Mouse (Mus musculus): ENCODE data around the gene Endov. TPM values are rescaled to one million over a fixed set of nuclear protein-coding genes. Genes with fewer than 3 reads are reported as not detected.

Gene Endov
- polyA plus RNA-seq, 1 experiment from 2014 or later: 9.6 TPM

GRCm38 (mm10) chr11:119557940-119558869, 67.1 kb downstream of the Endov start:
- H3K27me3 ChIP-seq: peaks cover 54% of the 10 kb centered on the region
- 37% methylated on average over 17 of the region's 17 CpGs for WGBS

GRCm38 (mm10) chr11:119558870-119559610, 67.9 kb downstream of the Endov start:
- Histone ChIP-seq H3K4me2 (no peak overlapping the region), H3K4me1 (replicated peaks) (peaks cover 17% of the 10 kb centered on the region), H3K9me3 (replicated peaks) (no peaks in the 10 kb centered on the region), H3K9ac (no peak overlapping the region), H3K36me3 (no peaks in the 10 kb centered on the region), H3K4me3 (no peak overlapping the region), H3K27ac (no peak overlapping the region), H3K27me3 (peaks cover 56% of the 10 kb centered on the region)
- WGBS: 20% methylated on average over 9 of the region's 9 CpGs
- ATAC-seq (replicated peaks; ENCODE audit: insufficient number of reproducible peaks, insufficient read depth, low FRiP score, low read depth): peak; percentile 43

More at GRCm38 (mm10) chr11:119557940-119558869, 67.1 kb downstream of the Endov start:
- no peak for ATAC-seq (replicated peaks; ENCODE audit: insufficient number of reproducible peaks, insufficient read depth, low FRiP score, low read depth)
- Histone ChIP-seq H3K36me3 (no peaks in the 10 kb centered on the region), H3K9me3 (replicated peaks) (no peaks in the 10 kb centered on the region), H3K4me1 (replicated peaks) (peaks cover 13% of the 10 kb centered on the region), H3K27ac (no peak overlapping the region), H3K4me2 (no peak overlapping the region), H3K4me3 (no peak overlapping the region), H3K9ac (no peak overlapping the region)

Other genes with a start within 250 kb of the Endov start
- 74.7 and 97.9 TPM in 2 replicates for gene Gaa, start 223.5 kb upstream of the Endov start, polyA plus RNA-seq (2015; fragmentation: Nextera tagmentation; extraction: Ambion mirVana)
- 213 and 251 TPM in 2 replicates for gene Eif4a3, start 191.3 kb upstream of the Endov start, polyA plus RNA-seq (2015; fragmentation: Nextera tagmentation; extraction: Ambion mirVana)
- 0.28 and 0.38 TPM in 2 replicates for gene Card14, start 183.6 kb upstream of the Endov start, polyA plus RNA-seq (2015; fragmentation: Nextera tagmentation; extraction: Ambion mirVana)
- 5.4 and 7.1 TPM in 2 replicates for gene Sgsh, start 135.8 kb upstream of the Endov start, polyA plus RNA-seq (2015; fragmentation: Nextera tagmentation; extraction: Ambion mirVana)
- gene Slc26a11, start 135.8 kb upstream of the Endov start, polyA plus RNA-seq (2015; fragmentation: Nextera tagmentation; extraction: Ambion mirVana): 9.0 and 10.4 TPM in 2 replicates
- 4.6 and 6.4 TPM in 2 replicates for gene Rnf213, start 98.2 kb upstream of the Endov start, polyA plus RNA-seq (2015; fragmentation: Nextera tagmentation; extraction: Ambion mirVana)
- gene Nptx1, start 56.4 kb downstream of the Endov start, polyA plus RNA-seq (2015; fragmentation: Nextera tagmentation; extraction: Ambion mirVana): 0.79 and 1.1 TPM in 2 replicates
- 6.4 and 10.2 TPM in 2 replicates for gene Rptor, start 111.6 kb downstream of the Endov start, polyA plus RNA-seq (2015; fragmentation: Nextera tagmentation; extraction: Ambion mirVana)

Data from heart, embryonic 15.5 days (tissue).